Mouse (Mus musculus) liver, embryonic 15.5 days (tissue): Measurements from ENCODE around the gene Prickle2. TPM values are rescaled to one million over a fixed set of nuclear protein-coding genes. Genes with fewer than 3 reads are reported as not detected.

Experiments used
- ATAC-seq: fragments of 200-750 bp; cut with Nextera tagmentation; 2 replicates; pipeline ENCODE4 v1.8.0; 2017; ENCODE audit warnings: moderate number of reproducible peaks, mild to moderate bottlenecking, moderate library complexity; ENCODE audit not compliant: insufficient read depth
- H3K27ac ChIP-seq: fragments of 300-500 bp; sonication (generic); replicated peaks from 2 replicates; pipeline ENCODE4 v1.5.1; 2015; ENCODE audit warnings: mild to moderate bottlenecking, inconsistent platforms
- H3K27me3 ChIP-seq: fragments of 300-500 bp; sonication (generic); 2 replicates; pipeline ENCODE4 v1.6.1; 2015; ENCODE audit warnings: mild to moderate bottlenecking, inconsistent platforms
- H3K36me3 ChIP-seq: fragments of 300-500 bp; sonication (generic); replicated peaks from 2 replicates; pipeline ENCODE4 v1.6.1; 2015; ENCODE audit warnings: moderate library complexity, mild to moderate bottlenecking, inconsistent platforms
- H3K4me1 ChIP-seq: fragments of 300-500 bp; sonication (generic); replicated peaks from 2 replicates; pipeline ENCODE4 v1.6.1; 2015; ENCODE audit warnings: inconsistent platforms
- H3K4me2 ChIP-seq: fragments of 300-500 bp; sonication (generic); 2 replicates; pipeline ENCODE4 v1.6.1; 2015; ENCODE audit warnings: moderate library complexity, mild to moderate bottlenecking, inconsistent platforms
- H3K4me3 ChIP-seq: fragments of 300-500 bp; sonication (generic); replicated peaks from 2 replicates; pipeline ENCODE4 v1.5.1; 2015; ENCODE audit warnings: mild to moderate bottlenecking, inconsistent platforms
- H3K9ac ChIP-seq: fragments of 300-500 bp; sonication (generic); 2 replicates; pipeline ENCODE4 v1.6.1; 2015; ENCODE audit warnings: moderate library complexity, mild to moderate bottlenecking, inconsistent platforms
- H3K9me3 ChIP-seq: fragments of 300-500 bp; sonication (generic); replicated peaks from 2 replicates; pipeline ENCODE4 v1.6.1; 2016; ENCODE audit warnings: inconsistent platforms
- WGBS: fragments of 180-500 bp; shearing (Covaris S2); methylation state at CpG from one replicate; pipeline ENCODE4 v1.1.7; 2015; ENCODE audit warnings: mixed read lengths; ENCODE audit not compliant: insufficient replicate concordance; 5-methylcytosine and 5-hydroxymethylcytosine counted together
- polyA plus RNA-seq: library from polyadenylated mRNA; unstranded; fragments of >200 nt; fragmentation: Nextera tagmentation; extraction: Ambion mirVana; gene quantifications from 2 replicates; pipeline ENCODE4 v1.2.1, GENCODE M21; 2015

The Prickle2 gene
- polyA plus RNA-seq, 1 experiment from 2014 or later: 0.33 TPM

DNA sequence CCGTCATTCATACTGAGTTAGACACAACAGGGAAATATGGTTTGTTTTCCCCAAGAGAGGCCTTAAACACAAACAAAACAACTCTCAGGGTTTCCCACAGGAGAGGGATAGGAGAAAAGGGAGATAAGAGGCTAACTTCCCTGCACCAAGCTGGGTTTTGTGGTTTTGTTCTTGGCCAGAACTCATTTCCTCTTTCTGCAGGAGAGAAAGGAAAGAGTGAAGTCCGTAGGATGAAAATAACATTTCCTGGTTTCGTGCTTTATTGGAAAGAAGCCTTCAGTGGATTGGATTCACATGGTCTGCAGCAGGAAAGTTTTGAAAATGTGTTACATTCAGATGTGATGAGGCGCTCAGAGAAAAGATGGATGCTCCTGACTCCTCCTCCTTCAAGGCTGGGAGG lies 237.1 kb downstream of the Prickle2 start:
- Histone ChIP-seq H3K9me3 (no peaks in the 10 kb centered on the region), H3K27me3 (no peaks in the 10 kb centered on the region), H3K4me3 (no peak overlapping the region), H3K4me1 (0 out of 2 replicates have a peak, but pooled peaks cover 3% of the 10 kb centered on the region), H3K4me2 (no peak overlapping the region), H3K27ac (no peak overlapping the region), H3K9ac (no peak overlapping the region), H3K36me3 (no peaks in the 10 kb centered on the region)
- WGBS: 18% methylated on average over 4 of the region's 4 CpGs
- no peak for ATAC-seq

DNA sequence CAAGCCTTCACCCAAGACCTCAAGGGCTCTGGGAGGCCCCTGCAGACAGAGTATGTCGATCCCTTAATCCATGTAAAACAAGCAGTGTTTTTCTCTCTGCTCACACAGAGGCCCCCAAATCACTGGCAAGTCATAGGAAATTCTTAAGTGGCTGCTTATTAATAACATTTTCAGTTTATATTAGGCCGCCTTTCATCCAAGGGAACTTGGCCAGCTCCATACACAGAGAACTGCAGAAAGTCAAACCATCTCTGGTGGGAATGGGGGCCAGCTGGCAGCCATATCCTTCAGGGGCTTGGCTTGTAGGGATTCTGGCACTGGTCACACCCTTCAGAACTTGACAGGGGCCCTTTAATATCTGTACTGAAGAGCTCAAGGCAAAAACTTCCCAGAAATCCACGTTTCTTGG lies 237.6 kb downstream of the Prickle2 start:
- 40% methylated on average over 3 of the region's 3 CpGs for WGBS
- H3K9me3 ChIP-seq: no peaks in the 10 kb centered on the region
- no peak overlapping the region for H3K27ac ChIP-seq
- no peaks in the 10 kb centered on the region for H3K27me3 ChIP-seq
- no peak overlapping the region for H3K4me3 ChIP-seq
- no peak overlapping the region for H3K9ac ChIP-seq
- H3K4me1 ChIP-seq: 0 out of 2 replicates have a peak, but pooled peaks cover 3% of the 10 kb centered on the region
- H3K36me3 ChIP-seq: no peaks in the 10 kb centered on the region
- ATAC-seq: no peak
- no peak overlapping the region for H3K4me2 ChIP-seq

GRCm38 (mm10) chr6:92467343-92467742 lies 238.6 kb downstream of the Prickle2 start:
- H3K9me3 ChIP-seq: no peaks in the 10 kb centered on the region
- no peaks in the 10 kb centered on the region for H3K27me3 ChIP-seq
- ATAC-seq: no peak
- H3K4me3 ChIP-seq: no peak overlapping the region
- H3K4me2 ChIP-seq: no peak overlapping the region
- H3K4me1 ChIP-seq: 0 out of 2 replicates have a peak, but pooled peaks cover 3% of the 10 kb centered on the region
- H3K27ac ChIP-seq: no peak overlapping the region
- whole genome bisulfite sequencing: 52% methylated on average over 2 of the region's 2 CpGs
- H3K9ac ChIP-seq: no peak overlapping the region
- H3K36me3 ChIP-seq: no peaks in the 10 kb centered on the region

DNA sequence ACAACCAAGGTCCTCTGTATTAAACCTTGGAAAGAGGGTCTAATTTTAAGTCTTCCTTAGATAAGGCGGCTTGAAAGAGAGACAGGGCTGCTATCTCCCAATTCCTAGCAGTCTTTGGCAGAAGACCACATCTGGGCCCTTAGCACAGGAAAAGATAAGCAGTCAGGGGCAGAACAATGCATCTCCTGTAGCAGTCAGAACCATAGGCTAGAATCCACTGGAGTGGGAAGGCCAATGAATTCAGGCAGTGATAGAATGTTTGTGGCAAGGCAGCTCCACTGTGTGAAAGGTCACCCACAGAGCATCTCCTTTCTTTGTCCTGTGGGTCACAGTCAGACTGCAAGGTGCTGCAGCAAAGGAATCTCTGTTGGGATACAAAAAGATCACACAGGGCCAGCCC lies 240.3 kb downstream of the Prickle2 start:
- H3K36me3 ChIP-seq: no peaks in the 10 kb centered on the region
- no peak overlapping the region for H3K9ac ChIP-seq
- no peak overlapping the region for H3K4me2 ChIP-seq
- 10% methylated on average over 1 of the region's 1 CpGs for WGBS
- no peak overlapping the region for H3K27ac ChIP-seq
- no peak overlapping the region for H3K4me3 ChIP-seq
- ATAC-seq: no peak
- no peaks in the 10 kb centered on the region for H3K27me3 ChIP-seq
- 0 out of 2 replicates have a peak, but pooled peaks cover 3% of the 10 kb centered on the region for H3K4me1 ChIP-seq
- H3K9me3 ChIP-seq: no peaks in the 10 kb centered on the region

- Histone ChIP-seq H3K4me1 (0 out of 2 replicates have a peak, but pooled peaks cover 3% of the 10 kb centered on the region), H3K4me3 (no peak overlapping the region), H3K9ac (no peak overlapping the region), H3K9me3 (no peaks in the 10 kb centered on the region), H3K27me3 (no peaks in the 10 kb centered on the region), H3K36me3 (no peaks in the 10 kb centered on the region), H3K27ac (no peak overlapping the region), H3K4me2 (no peak overlapping the region)
- ATAC-seq: no peak
- 55% methylated on average over 7 of the region's 7 CpGs for WGBS
These were observed 241.1 kb downstream of the Prickle2 start for GRCm38 (mm10) chr6:92464781-92465337.

GRCm38 (mm10) chr6:92463768-92464167 lies 242.2 kb downstream of the Prickle2 start:
- Histone ChIP-seq H3K4me3 (no peak overlapping the region), H3K9me3 (no peaks in the 10 kb centered on the region), H3K27me3 (no peaks in the 10 kb centered on the region), H3K36me3 (no peaks in the 10 kb centered on the region), H3K9ac (no peak overlapping the region), H3K4me1 (0 out of 2 replicates have a peak, but pooled peaks cover 3% of the 10 kb centered on the region), H3K27ac (no peak overlapping the region), H3K4me2 (no peak overlapping the region)
- 33% methylated on average over 9 of the region's 9 CpGs for WGBS
- ATAC-seq: no peak

DNA sequence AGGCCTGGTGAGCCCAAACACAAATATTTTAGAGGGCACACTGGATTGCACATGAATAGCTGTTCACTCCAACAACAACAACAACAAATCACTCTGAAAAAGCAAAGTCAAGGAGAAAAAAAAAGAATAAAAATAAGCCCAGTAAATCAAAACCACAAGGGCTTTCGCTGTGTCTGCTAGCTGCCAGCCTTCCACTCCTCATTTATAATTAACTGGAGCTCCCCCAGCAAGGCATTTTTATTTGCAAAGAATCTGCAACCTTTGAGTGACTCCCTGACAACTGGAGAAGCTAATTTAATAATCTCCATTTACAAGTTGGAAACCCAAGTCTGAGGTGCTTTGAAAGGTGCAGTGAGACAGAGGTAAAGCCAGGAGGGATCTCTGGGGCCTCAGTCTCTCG lies 245.2 kb downstream of the Prickle2 start:
- Histone ChIP-seq H3K4me1 (0 out of 2 replicates have a peak, but pooled peaks cover 3% of the 10 kb centered on the region), H3K9ac (no peak overlapping the region), H3K4me3 (no peak overlapping the region), H3K4me2 (no peak overlapping the region), H3K27ac (no peak overlapping the region), H3K9me3 (no peaks in the 10 kb centered on the region), H3K27me3 (no peaks in the 10 kb centered on the region), H3K36me3 (no peaks in the 10 kb centered on the region)
- ATAC-seq: no peak
- 69% methylated on average over 2 of the region's 2 CpGs for WGBS

- Histone ChIP-seq H3K9ac (no peak overlapping the region), H3K27me3 (no peaks in the 10 kb centered on the region), H3K27ac (no peak overlapping the region), H3K4me3 (no peak overlapping the region), H3K36me3 (no peaks in the 10 kb centered on the region), H3K4me2 (no peak overlapping the region), H3K9me3 (no peaks in the 10 kb centered on the region), H3K4me1 (no peaks in the 10 kb centered on the region)
- ATAC-seq: no peak
- WGBS: 65% methylated on average over 4 of the region's 4 CpGs
These were observed 247.9 kb downstream of the Prickle2 start for GRCm38 (mm10) chr6:92458026-92458425.

DNA sequence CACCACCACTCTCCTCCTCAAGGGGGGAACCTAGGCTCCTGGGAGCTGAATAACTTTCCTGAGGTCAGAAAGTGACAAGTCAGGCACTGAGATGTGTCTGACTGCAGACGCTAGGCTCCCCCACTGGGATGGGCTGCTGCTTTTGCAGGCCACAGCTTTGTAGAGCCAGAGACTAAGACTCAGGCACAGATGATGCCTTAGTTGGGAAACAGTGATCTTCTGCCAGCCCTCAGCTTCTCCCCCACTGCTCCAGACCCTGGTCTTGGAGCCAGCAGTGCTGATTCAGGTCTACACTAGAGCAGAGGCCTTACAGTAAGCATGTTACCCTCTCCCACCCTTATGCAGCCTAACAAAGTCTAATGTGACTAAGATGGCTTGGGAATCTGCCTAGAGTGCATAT lies 254.5 kb downstream of the Prickle2 start:
- no peak for ATAC-seq
- no peaks in the 10 kb centered on the region for H3K9me3 ChIP-seq
- H3K4me1 ChIP-seq: no peaks in the 10 kb centered on the region
- H3K36me3 ChIP-seq: no peaks in the 10 kb centered on the region
- no peak overlapping the region for H3K4me3 ChIP-seq
- WGBS: 65% methylated on average over 1 of the region's 1 CpGs
- H3K4me2 ChIP-seq: no peak overlapping the region
- no peak overlapping the region for H3K9ac ChIP-seq
- H3K27ac ChIP-seq: no peak overlapping the region
- no peaks in the 10 kb centered on the region for H3K27me3 ChIP-seq

DNA sequence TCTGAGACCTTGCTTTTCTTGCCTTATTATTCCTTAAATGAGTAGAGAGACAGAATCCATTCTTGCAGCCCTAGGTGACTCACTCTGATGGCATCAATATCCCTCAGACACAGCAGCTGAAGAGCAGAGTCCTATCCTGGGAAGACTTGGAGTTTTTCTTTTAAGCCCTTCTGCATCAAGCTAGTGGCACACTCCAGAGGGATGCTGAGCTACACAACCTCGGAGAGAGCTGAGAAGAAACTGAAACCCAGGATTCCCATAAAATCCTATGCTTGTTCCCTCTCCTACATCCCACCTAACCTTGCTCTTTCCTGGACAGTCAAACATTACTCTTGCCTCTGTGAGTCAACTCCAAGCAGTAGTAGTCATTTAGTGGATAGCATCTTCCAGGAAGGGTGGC lies 256.0 kb downstream of the Prickle2 start:
- no peaks in the 10 kb centered on the region for H3K9me3 ChIP-seq
- no peak overlapping the region for H3K9ac ChIP-seq
- H3K4me1 ChIP-seq: no peaks in the 10 kb centered on the region
- no peaks in the 10 kb centered on the region for H3K27me3 ChIP-seq
- WGBS: 59% methylated on average over 1 of the region's 1 CpGs
- H3K4me2 ChIP-seq: no peak overlapping the region
- H3K4me3 ChIP-seq: no peak overlapping the region
- no peaks in the 10 kb centered on the region for H3K36me3 ChIP-seq
- no peak overlapping the region for H3K27ac ChIP-seq
- no peak for ATAC-seq

- Histone ChIP-seq H3K4me3 (no peak overlapping the region), H3K9me3 (no peaks in the 10 kb centered on the region), H3K4me2 (no peak overlapping the region), H3K27me3 (no peaks in the 10 kb centered on the region), H3K9ac (no peak overlapping the region), H3K36me3 (no peaks in the 10 kb centered on the region), H3K27ac (no peak overlapping the region), H3K4me1 (no peaks in the 10 kb centered on the region)
- 55% methylated on average over 3 of the region's 3 CpGs for WGBS
- ATAC-seq: no peak
These were observed 259.3 kb downstream of the Prickle2 start for GRCm38 (mm10) chr6:92446662-92447061.

GRCm38 (mm10) chr6:92441205-92441604 lies 264.8 kb downstream of the Prickle2 start:
- Histone ChIP-seq H3K27ac (no peak overlapping the region), H3K9me3 (no peaks in the 10 kb centered on the region), H3K4me3 (no peak overlapping the region), H3K9ac (no peak overlapping the region), H3K4me2 (no peak overlapping the region), H3K36me3 (no peaks in the 10 kb centered on the region), H3K4me1 (no peaks in the 10 kb centered on the region), H3K27me3 (no peaks in the 10 kb centered on the region)
- ATAC-seq: no peak
- 39% methylated on average over 3 of the region's 3 CpGs for WGBS
